11 mouse cellular contexts compared by ENCODE assay signal in the genomic region with DNA sequence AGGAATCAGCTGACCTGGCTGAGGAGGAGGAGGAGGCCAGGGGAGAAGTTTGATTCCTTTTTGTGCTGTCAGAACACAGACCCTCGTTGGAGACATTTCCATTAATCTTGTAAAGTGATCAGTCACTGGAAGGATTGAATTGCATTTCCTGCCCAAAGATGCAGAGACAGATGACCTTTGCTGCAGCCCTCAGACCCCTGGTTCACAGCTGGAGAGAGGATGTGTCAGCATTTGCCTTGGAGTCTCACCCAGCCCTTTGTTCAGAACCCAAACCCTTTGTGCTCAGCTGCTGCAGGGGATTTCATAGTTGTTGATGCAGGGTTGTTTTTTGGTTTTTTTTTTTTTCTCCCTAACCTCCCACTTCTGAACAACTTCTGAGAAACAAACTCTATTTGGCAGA. TPM values are rescaled to one million over a fixed set of nuclear protein-coding genes. Genes with fewer than 3 reads are reported as not detected.
A peak's percentile ranks its signal among the peaks of the same experiment; 100 is the strongest.
DNase-seq lines count a peak whose midpoint lies in the region; ATAC-seq and TF ChIP-seq lines count a peak whose summit lies in the region.
"Had no signal": no experiment of that assay in that cellular context is flagged by ENCODE, and none has a peak within 500 bp of the region (broad histone marks: within the 10 kb centered on the region; RNA-seq: fewer than 3 reads in every experiment).

No protein-coding gene starts in this region.

- WGBS in intestine, embryonic 14.5 days = 5% methylated on average over 1 of the region's 1 CpGs
- WGBS in intestine, embryonic 16.5 days = 3% methylated on average over 1 of the region's 1 CpGs
- WGBS in embryonic facial prominence, embryonic 12.5 days = 3% methylated on average over 1 of the region's 1 CpGs
- 11% methylated on average over 1 of the region's 1 CpGs for WGBS in stomach, postnatal 0 days

- DNase-seq in intestine, embryonic 14.5 days (ENCODE audit: low spot score) = no peak
- DNase-seq in thymus, postnatal 25 days = peak; percentile 20
- no peak for DNase-seq in thymus, postnatal 0 days (ENCODE audit: low spot score)
- no peak for DNase-seq in stomach, postnatal 0 days (ENCODE audit: low spot score)
- no peak for DNase-seq in ovary, postnatal 10 days (ENCODE audit: low spot score)
- no peak for DNase-seq in B cell, adult 2 months

- 0 out of 2 replicates have a peak, but pooled peaks have one; percentile 16 for ATAC-seq in intestine, embryonic 14.5 days (replicated peaks; ENCODE audit: low FRiP score, low TSS enrichment, low read depth)
- no peak for ATAC-seq in intestine, embryonic 16.5 days
- ATAC-seq in embryonic facial prominence, embryonic 12.5 days (ENCODE audit: insufficient number of reproducible peaks, insufficient read depth, low FRiP score, low TSS enrichment) = no peak
- no peak for ATAC-seq in stomach, postnatal 0 days (ENCODE audit: low FRiP score, low TSS enrichment)

- TF ChIP-seq EP300 in stomach, postnatal 0 days (optimal IDR thresholded peaks at IDR 0.05) = no peak

- peaks cover 17% of the 10 kb centered on the region for H3K4me1 ChIP-seq in intestine, embryonic 14.5 days (replicated peaks; ENCODE audit: control insufficient read depth, insufficient read depth, low read length)
- H3K4me1 ChIP-seq in intestine, embryonic 16.5 days (ENCODE audit: control insufficient read depth, insufficient read depth, low read length) = peaks cover 13% of the 10 kb centered on the region; the same call in 1 of the 2 replicates
- peaks cover 28% of the 10 kb centered on the region for H3K4me1 ChIP-seq in embryonic facial prominence, embryonic 12.5 days
- no peaks in the 10 kb centered on the region; the same call in 1 of the 2 replicates for H3K4me1 ChIP-seq in stomach, postnatal 0 days (replicated peaks; ENCODE audit: control insufficient read depth, insufficient read depth)

- TF ChIP-seq CTCF in stomach, postnatal 0 days (IDR thresholded peaks at IDR 0.05; ENCODE audit: low read depth) = no peak

- H3K36me3 ChIP-seq in intestine, embryonic 14.5 days (ENCODE audit: control insufficient read depth, insufficient read depth, low read length) = no peaks in the 10 kb centered on the region
- H3K36me3 ChIP-seq in intestine, embryonic 16.5 days (ENCODE audit: control insufficient read depth, insufficient read depth, low read length) = no peaks in the 10 kb centered on the region
- H3K36me3 ChIP-seq in embryonic facial prominence, embryonic 12.5 days = no peaks in the 10 kb centered on the region
- no peaks in the 10 kb centered on the region for H3K36me3 ChIP-seq in stomach, postnatal 0 days (ENCODE audit: control insufficient read depth, insufficient read depth, low read length)
- H3K36me3 ChIP-seq: midbrain, embryonic 13.5 days had no signal

- no peak overlapping the region for H3K9ac ChIP-seq in intestine, embryonic 14.5 days (ENCODE audit: low read length)
- H3K9ac ChIP-seq in intestine, embryonic 16.5 days (ENCODE audit: low read depth, low read length) = no peak overlapping the region
- no peak overlapping the region for H3K9ac ChIP-seq in embryonic facial prominence, embryonic 12.5 days
- H3K9ac ChIP-seq in stomach, postnatal 0 days (ENCODE audit: low read length) = no peak overlapping the region
- H3K9ac ChIP-seq: midbrain, embryonic 13.5 days had no signal

- H3K4me3 ChIP-seq in intestine, embryonic 14.5 days (ENCODE audit: low read depth, low read length) = no peak overlapping the region
- no peak overlapping the region for H3K4me3 ChIP-seq in intestine, embryonic 16.5 days (ENCODE audit: low read length)
- no peak overlapping the region for H3K4me3 ChIP-seq in embryonic facial prominence, embryonic 12.5 days
- no peak overlapping the region for H3K4me3 ChIP-seq in stomach, postnatal 0 days (ENCODE audit: low read depth, low read length)
- H3K4me3 ChIP-seq: midbrain, embryonic 13.5 days had no signal

- H3K4me2 ChIP-seq in intestine, embryonic 14.5 days (ENCODE audit: low read length) = peak overlapping the region; percentile 9; the same call in 1 of the 2 replicates
- no peak overlapping the region for H3K4me2 ChIP-seq in intestine, embryonic 16.5 days (ENCODE audit: low read depth, low read length)
- peak overlapping the region; percentile 22 for H3K4me2 ChIP-seq in embryonic facial prominence, embryonic 12.5 days (replicated peaks)
- 0 out of 2 replicates have a peak overlapping the region, but pooled peaks have one; percentile 40 for H3K4me2 ChIP-seq in stomach, postnatal 0 days (replicated peaks; ENCODE audit: low read depth)
- H3K4me2 ChIP-seq: midbrain, embryonic 13.5 days had no signal

- no peaks in the 10 kb centered on the region for H3K27me3 ChIP-seq in intestine, embryonic 14.5 days (replicated peaks; ENCODE audit: control insufficient read depth, insufficient read depth, low read length)
- no peaks in the 10 kb centered on the region for H3K27me3 ChIP-seq in intestine, embryonic 16.5 days (replicated peaks; ENCODE audit: control insufficient read depth, insufficient read depth, low read length)
- no peaks in the 10 kb centered on the region for H3K27me3 ChIP-seq in embryonic facial prominence, embryonic 12.5 days
- H3K27me3 ChIP-seq in stomach, postnatal 0 days (ENCODE audit: control insufficient read depth, insufficient read depth, low read length) = no peaks in the 10 kb centered on the region
- H3K27me3 ChIP-seq: midbrain, embryonic 13.5 days had no signal

- no peak overlapping the region for H3K27ac ChIP-seq in intestine, embryonic 14.5 days (ENCODE audit: low read depth)
- no peak overlapping the region for H3K27ac ChIP-seq in intestine, embryonic 16.5 days (ENCODE audit: low read length)
- peak overlapping the region; percentile 73 for H3K27ac ChIP-seq in embryonic facial prominence, embryonic 12.5 days
- no peak overlapping the region for H3K27ac ChIP-seq in stomach, postnatal 0 days (replicated peaks)
- H3K27ac ChIP-seq: liver, embryonic 14.5 days; midbrain, embryonic 13.5 days had no signal

- no peaks in the 10 kb centered on the region for H3K9me3 ChIP-seq in intestine, embryonic 14.5 days (ENCODE audit: control insufficient read depth, low read length)
- H3K9me3 ChIP-seq in intestine, embryonic 16.5 days (ENCODE audit: control insufficient read depth, low read length) = no peaks in the 10 kb centered on the region
- H3K9me3 ChIP-seq in embryonic facial prominence, embryonic 12.5 days = no peaks in the 10 kb centered on the region
- no peaks in the 10 kb centered on the region for H3K9me3 ChIP-seq in stomach, postnatal 0 days (ENCODE audit: control insufficient read depth, low read length)
- H3K9me3 ChIP-seq: midbrain, embryonic 13.5 days had no signal

RNA-seq across cellular contexts. Expression of gene Kdm2b, which starts 5.3 kb away (rescaled TPM):
- polyA plus RNA-seq in intestine, embryonic 14.5 days (2014; fragmentation: Nextera tagmentation; extraction: Ambion mirVana) = 31.7 and 37.4 TPM in 2 replicates
- 21.6 and 22.4 TPM in 2 replicates for polyA plus RNA-seq in intestine, embryonic 16.5 days (2015; fragmentation: Nextera tagmentation; extraction: Ambion mirVana)
- 29.6 and 31.8 TPM in 2 replicates for polyA plus RNA-seq in thymus, postnatal 0 days (2015; fragmentation: Nextera tagmentation; extraction: Ambion mirVana)
- 77.9 and 84.4 TPM in 2 replicates for polyA plus RNA-seq in embryonic facial prominence, embryonic 12.5 days (2016; fragmentation: Nextera tagmentation; extraction: Ambion mirVana)
- polyA plus RNA-seq in stomach, postnatal 0 days (2015; fragmentation: Nextera tagmentation; extraction: Ambion mirVana) = 15.3 and 15.5 TPM in 2 replicates

RNA-seq across cellular contexts. Expression of gene Orai1, which starts 20.0 kb away (rescaled TPM):
- 15.6 and 17.7 TPM in 2 replicates for polyA plus RNA-seq in intestine, embryonic 14.5 days (2014; fragmentation: Nextera tagmentation; extraction: Ambion mirVana)
- 20.1 and 21.9 TPM in 2 replicates for polyA plus RNA-seq in intestine, embryonic 16.5 days (2015; fragmentation: Nextera tagmentation; extraction: Ambion mirVana)
- 16.1 and 17.3 TPM in 2 replicates for polyA plus RNA-seq in thymus, postnatal 0 days (2015; fragmentation: Nextera tagmentation; extraction: Ambion mirVana)
- 12.3 and 14.8 TPM in 2 replicates for polyA plus RNA-seq in embryonic facial prominence, embryonic 12.5 days (2016; fragmentation: Nextera tagmentation; extraction: Ambion mirVana)
- 29.6 TPM in 2 replicates for polyA plus RNA-seq in stomach, postnatal 0 days (2015; fragmentation: Nextera tagmentation; extraction: Ambion mirVana)

RNA-seq across cellular contexts. Expression of gene Morn3, which starts 51.9 kb away (rescaled TPM):
- polyA plus RNA-seq in intestine, embryonic 14.5 days (2014; fragmentation: Nextera tagmentation; extraction: Ambion mirVana) = 0.54 and 1.5 TPM in 2 replicates
- 0.57 TPM in 1 of 2 replicates, not detected in the other for polyA plus RNA-seq in intestine, embryonic 16.5 days (2015; fragmentation: Nextera tagmentation; extraction: Ambion mirVana)
- 0.58 and 0.60 TPM in 2 replicates for polyA plus RNA-seq in thymus, postnatal 0 days (2015; fragmentation: Nextera tagmentation; extraction: Ambion mirVana)
- not detected in 2 replicates for polyA plus RNA-seq in embryonic facial prominence, embryonic 12.5 days (2016; fragmentation: Nextera tagmentation; extraction: Ambion mirVana)
- polyA plus RNA-seq in stomach, postnatal 0 days (2015; fragmentation: Nextera tagmentation; extraction: Ambion mirVana) = 0.41 TPM in 1 of 2 replicates, not detected in the other
- polyA plus RNA-seq: liver, embryonic 14.5 days; stomach, embryonic 14.5 days had no signal
